Mouse (Mus musculus): ENCODE results near the gene Btbd6. TPM values are rescaled to one million over a fixed set of nuclear protein-coding genes. Genes with fewer than 3 reads are reported as not detected.

Gene Btbd6
- polyA plus RNA-seq, 1 experiment from 2014 or later = 52.2 TPM

DNA sequence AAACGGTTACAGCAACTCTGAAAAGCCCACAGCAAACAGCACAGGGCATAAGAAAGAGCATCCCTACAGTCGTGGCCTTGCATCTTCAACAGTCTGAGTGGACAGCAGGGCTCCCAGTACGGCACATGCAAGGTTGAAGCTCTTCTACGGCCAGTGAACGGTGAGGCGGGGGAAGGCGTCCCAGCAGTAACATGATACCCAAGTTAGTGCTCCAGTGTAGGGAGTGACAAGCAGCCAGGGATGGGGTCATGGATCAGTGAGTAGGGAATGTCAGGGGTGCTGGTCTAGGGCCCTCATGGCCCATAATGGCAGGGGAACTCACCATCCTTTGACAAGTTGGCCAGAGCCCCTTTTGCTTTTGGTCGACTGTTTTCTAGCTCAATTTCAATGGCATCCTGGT lies 7.3 kb upstream of the Btbd6 start:
- H3K27ac ChIP-seq = no peak overlapping the region
- peaks cover 99% of the 10 kb centered on the region for H3K36me3 ChIP-seq (replicated peaks; ENCODE audit: control insufficient read depth, insufficient read depth)
- DNase-seq (ENCODE audit: low spot score) = no peak
- WGBS = 71% methylated on average over 8 of the region's 8 CpGs
- no peak for ATAC-seq (ENCODE audit: low FRiP score)
- no peak overlapping the region for H3K4me2 ChIP-seq (replicated peaks)
- no peak overlapping the region for H3K4me3 ChIP-seq (replicated peaks; ENCODE audit: low read length)
- H3K9ac ChIP-seq = no peak overlapping the region
- H3K9me3 ChIP-seq (ENCODE audit: control insufficient read depth, low read length) = no peaks in the 10 kb centered on the region
- no peaks in the 10 kb centered on the region for H3K4me1 ChIP-seq (replicated peaks; ENCODE audit: control insufficient read depth, insufficient read depth, low read length)
- H3K27me3 ChIP-seq (ENCODE audit: control insufficient read depth, insufficient read depth, low read length) = no peaks in the 10 kb centered on the region

DNA sequence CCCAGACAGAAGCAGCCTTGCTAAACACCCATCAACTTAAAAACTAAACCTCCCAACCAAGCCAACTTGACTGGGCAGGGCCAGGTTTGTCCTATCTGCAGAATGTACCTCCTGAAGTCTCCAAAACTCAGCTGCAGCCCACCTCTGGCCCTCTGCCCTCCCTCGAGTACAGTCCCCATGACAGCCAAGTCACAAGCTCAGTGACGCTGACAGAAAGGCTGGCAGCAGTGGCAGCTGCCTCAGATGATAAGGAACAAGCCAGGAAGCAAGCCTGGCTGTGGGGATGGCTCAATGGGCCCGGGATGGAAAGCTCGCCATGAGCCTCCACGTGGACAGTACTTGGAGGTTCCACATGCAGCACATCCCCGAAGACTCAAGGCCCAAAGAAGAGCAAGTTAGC lies 6.7 kb upstream of the Btbd6 start:
- H3K4me3 ChIP-seq (replicated peaks; ENCODE audit: low read length) = no peak overlapping the region
- no peaks in the 10 kb centered on the region for H3K9me3 ChIP-seq (ENCODE audit: control insufficient read depth, low read length)
- DNase-seq (ENCODE audit: low spot score) (no peak), ATAC-seq (ENCODE audit: low FRiP score) (no peak)
- H3K4me2 ChIP-seq (replicated peaks) = no peak overlapping the region
- H3K27ac ChIP-seq = no peak overlapping the region
- H3K9ac ChIP-seq = no peak overlapping the region
- H3K36me3 ChIP-seq (replicated peaks; ENCODE audit: control insufficient read depth, insufficient read depth) = peaks cover 96% of the 10 kb centered on the region
- no peaks in the 10 kb centered on the region for H3K4me1 ChIP-seq (replicated peaks; ENCODE audit: control insufficient read depth, insufficient read depth, low read length)
- no peaks in the 10 kb centered on the region for H3K27me3 ChIP-seq (ENCODE audit: control insufficient read depth, insufficient read depth, low read length)
- WGBS = 92% methylated on average over 6 of the region's 6 CpGs

DNA sequence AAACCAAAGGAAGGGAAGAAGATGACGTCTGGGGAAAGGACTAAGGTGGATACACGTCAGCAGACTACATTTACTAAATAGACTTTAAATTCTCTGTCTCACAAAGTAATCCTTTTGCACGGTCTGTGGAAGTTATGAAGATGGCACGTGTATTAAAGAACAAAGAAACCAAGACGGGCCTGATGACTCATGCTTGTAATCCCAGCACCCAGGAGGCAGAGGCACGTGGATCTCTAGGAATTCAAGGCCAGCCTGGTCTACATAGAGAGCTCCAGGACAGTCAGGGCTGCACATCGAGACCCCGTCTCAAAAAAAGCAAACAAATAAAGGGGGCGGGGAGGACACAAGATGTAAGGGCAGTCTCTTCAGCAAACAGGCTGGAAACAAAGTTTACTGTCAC lies 1.5 kb upstream of the Btbd6 start:
- peaks cover 70% of the 10 kb centered on the region for H3K36me3 ChIP-seq (replicated peaks; ENCODE audit: control insufficient read depth, insufficient read depth)

DNA sequence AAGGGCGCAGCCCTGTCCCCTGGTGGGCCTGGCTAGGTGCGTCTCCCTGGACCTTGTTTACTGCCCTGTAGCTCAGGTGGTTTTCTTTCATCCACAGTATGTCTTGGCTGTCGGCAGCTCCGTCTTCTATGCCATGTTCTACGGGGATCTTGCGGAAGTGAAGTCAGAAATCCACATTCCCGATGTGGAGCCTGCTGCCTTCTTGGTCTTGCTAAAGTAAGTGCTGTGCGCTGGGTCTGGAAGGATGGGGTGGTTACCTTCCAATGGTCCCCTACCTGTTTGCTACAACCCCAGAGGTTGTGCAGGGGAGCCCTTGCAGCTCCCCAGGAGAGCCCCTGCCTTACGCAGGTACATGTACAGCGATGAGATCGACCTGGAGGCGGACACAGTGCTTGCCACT lies 874 bp downstream of the Btbd6 start:
- Histone ChIP-seq H3K4me2 (replicated peaks) (peak overlapping the region; percentile 83), H3K4me3 (replicated peaks; ENCODE audit: low read length) (peak overlapping the region; percentile 73), H3K36me3 (replicated peaks; ENCODE audit: control insufficient read depth, insufficient read depth) (peaks cover 68% of the 10 kb centered on the region), H3K9ac (peak overlapping the region; percentile 82), H3K9me3 (ENCODE audit: control insufficient read depth, low read length) (no peaks in the 10 kb centered on the region), H3K27me3 (ENCODE audit: control insufficient read depth, insufficient read depth, low read length) (no peaks in the 10 kb centered on the region), H3K27ac (peak overlapping the region; percentile 94), H3K4me1 (replicated peaks; ENCODE audit: control insufficient read depth, insufficient read depth, low read length) (peaks cover 17% of the 10 kb centered on the region)
- no peak for ATAC-seq (ENCODE audit: low FRiP score)
- WGBS = 41% methylated on average over 12 of the region's 12 CpGs
- no peak for DNase-seq (ENCODE audit: low spot score)

More for the DNA sequence above, 1.5 kb upstream of the Btbd6 start:
- no peak for DNase-seq (ENCODE audit: low spot score)
- H3K4me3 ChIP-seq (replicated peaks; ENCODE audit: low read length) = no peak overlapping the region
- H3K4me1 ChIP-seq (replicated peaks; ENCODE audit: control insufficient read depth, insufficient read depth, low read length) = peaks cover 17% of the 10 kb centered on the region
- WGBS = 88% methylated on average over 9 of the region's 9 CpGs
- H3K27ac ChIP-seq = no peak overlapping the region
- H3K27me3 ChIP-seq (ENCODE audit: control insufficient read depth, insufficient read depth, low read length) = no peaks in the 10 kb centered on the region
- H3K9ac ChIP-seq = no peak overlapping the region
- no peaks in the 10 kb centered on the region for H3K9me3 ChIP-seq (ENCODE audit: control insufficient read depth, low read length)
- H3K4me2 ChIP-seq (replicated peaks) = no peak overlapping the region
- no peak for ATAC-seq (ENCODE audit: low FRiP score)

DNA sequence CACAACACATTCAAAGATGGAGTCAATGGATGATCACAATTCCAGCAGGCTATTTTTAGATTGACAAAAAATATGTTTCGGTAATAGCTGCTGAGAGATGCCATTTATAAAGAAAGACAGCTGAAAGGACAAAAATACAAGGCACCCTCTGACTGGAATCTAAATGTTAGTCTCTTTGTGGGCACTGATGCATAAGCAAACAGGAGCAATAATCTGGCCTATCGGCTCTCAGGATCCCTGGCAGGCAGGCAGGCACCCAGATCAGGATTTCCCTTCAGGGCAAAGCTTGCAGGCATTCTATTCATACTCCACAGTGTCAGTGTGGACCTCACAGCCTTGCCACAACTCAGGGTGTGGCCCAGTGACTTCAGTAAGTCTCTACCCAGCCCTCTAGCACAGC lies 5.7 kb downstream of the Btbd6 start:
- ATAC-seq (ENCODE audit: low FRiP score) (no peak), DNase-seq (ENCODE audit: low spot score) (no peak)
- Histone ChIP-seq H3K27me3 (ENCODE audit: control insufficient read depth, insufficient read depth, low read length) (no peaks in the 10 kb centered on the region), H3K4me2 (replicated peaks) (no peak overlapping the region), H3K4me1 (replicated peaks; ENCODE audit: control insufficient read depth, insufficient read depth, low read length) (peaks cover 9% of the 10 kb centered on the region), H3K9ac (no peak overlapping the region), H3K27ac (no peak overlapping the region), H3K9me3 (ENCODE audit: control insufficient read depth, low read length) (no peaks in the 10 kb centered on the region), H3K4me3 (replicated peaks; ENCODE audit: low read length) (no peak overlapping the region), H3K36me3 (replicated peaks; ENCODE audit: control insufficient read depth, insufficient read depth) (peaks cover 87% of the 10 kb centered on the region)
- 68% methylated on average over 2 of the region's 2 CpGs for WGBS

DNA sequence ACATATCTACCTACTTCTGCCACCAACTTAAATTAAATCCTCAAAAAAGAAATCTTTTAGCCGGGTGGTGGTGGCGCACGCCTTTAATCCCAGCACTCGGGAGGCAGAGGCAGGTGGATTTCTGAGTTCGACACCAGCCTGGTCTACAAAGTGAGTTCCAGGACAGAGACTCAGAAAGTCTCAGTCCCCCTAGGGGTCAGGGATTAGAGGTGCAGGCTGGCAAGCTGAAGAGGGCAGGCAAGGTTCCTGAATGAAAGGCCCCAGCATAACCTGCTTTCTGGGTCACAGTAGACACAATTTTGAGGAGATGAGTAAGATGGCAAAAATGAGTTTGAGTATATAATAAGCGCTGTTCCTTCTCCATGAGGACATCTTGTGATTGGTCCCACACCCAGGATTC lies 9.1 kb downstream of the Btbd6 start:
- Histone ChIP-seq H3K36me3 (replicated peaks; ENCODE audit: control insufficient read depth, insufficient read depth) (peaks cover 74% of the 10 kb centered on the region), H3K4me3 (replicated peaks; ENCODE audit: low read length) (no peak overlapping the region), H3K27ac (no peak overlapping the region), H3K9ac (no peak overlapping the region), H3K4me1 (replicated peaks; ENCODE audit: control insufficient read depth, insufficient read depth, low read length) (no peaks in the 10 kb centered on the region), H3K27me3 (ENCODE audit: control insufficient read depth, insufficient read depth, low read length) (no peaks in the 10 kb centered on the region), H3K9me3 (ENCODE audit: control insufficient read depth, low read length) (no peaks in the 10 kb centered on the region), H3K4me2 (replicated peaks) (no peak overlapping the region)
- no peak for DNase-seq (ENCODE audit: low spot score)
- no peak for ATAC-seq (ENCODE audit: low FRiP score)
- 94% methylated on average over 6 of the region's 6 CpGs for WGBS

DNA sequence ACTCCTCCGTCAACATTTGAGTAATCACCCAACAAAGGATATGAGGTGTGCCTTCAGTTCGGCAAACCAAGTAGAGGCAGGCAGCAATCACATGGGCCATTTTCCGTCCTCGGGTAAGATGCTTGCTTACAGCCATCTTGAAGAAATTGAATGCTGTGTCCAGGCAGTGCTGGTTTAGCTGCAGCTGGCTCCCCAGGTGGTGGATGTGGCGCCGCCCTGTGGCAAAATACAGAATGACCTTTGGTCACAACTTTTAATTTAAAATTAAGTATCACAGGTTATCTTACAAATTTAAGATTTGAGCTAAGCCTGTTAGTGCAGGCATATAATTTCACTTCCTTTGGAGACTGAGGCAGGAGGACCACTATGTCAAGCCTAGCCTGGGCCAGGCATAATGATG lies 11.6 kb downstream of the Btbd6 start:
- Histone ChIP-seq H3K36me3 (replicated peaks; ENCODE audit: control insufficient read depth, insufficient read depth) (peaks cover 66% of the 10 kb centered on the region), H3K9me3 (ENCODE audit: control insufficient read depth, low read length) (no peaks in the 10 kb centered on the region), H3K9ac (no peak overlapping the region), H3K4me1 (replicated peaks; ENCODE audit: control insufficient read depth, insufficient read depth, low read length) (no peaks in the 10 kb centered on the region), H3K4me2 (replicated peaks) (no peak overlapping the region), H3K27me3 (ENCODE audit: control insufficient read depth, insufficient read depth, low read length) (no peaks in the 10 kb centered on the region), H3K4me3 (replicated peaks; ENCODE audit: low read length) (no peak overlapping the region), H3K27ac (no peak overlapping the region)
- DNase-seq (ENCODE audit: low spot score) (no peak), ATAC-seq (ENCODE audit: low FRiP score) (no peak)
- WGBS = 73% methylated on average over 6 of the region's 6 CpGs

DNA sequence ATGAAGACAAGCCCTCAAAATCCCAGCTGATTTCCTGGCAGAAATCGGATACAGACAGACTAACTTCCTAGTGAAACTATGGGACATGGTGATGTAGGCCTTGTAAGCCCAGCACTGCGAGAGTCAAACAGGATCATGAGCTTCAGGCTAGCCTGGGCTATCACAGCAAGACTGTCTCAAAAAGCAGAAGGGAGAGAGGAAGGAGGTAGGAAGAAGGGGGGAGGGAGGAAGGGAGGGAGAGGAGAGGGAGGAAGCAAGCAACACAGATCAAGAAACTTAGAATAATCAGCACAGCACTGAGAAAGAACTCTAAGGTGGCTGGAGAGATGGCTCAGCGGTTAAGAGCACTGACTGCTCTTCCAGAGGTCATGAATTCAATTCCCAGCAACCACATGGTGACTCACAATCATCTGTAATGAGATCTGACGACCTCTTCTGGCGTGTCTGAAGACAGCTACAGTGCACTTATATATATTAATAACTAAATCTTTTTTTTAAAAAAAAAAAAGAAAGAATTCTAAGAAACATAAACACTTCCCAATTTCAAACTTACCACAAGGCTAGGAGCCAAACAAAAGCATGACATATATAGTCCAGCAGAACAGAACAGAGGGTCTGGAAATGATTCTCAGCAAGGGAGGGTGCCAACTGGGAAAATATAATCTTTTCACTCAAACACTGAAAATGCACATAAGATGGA lies 14.6 kb downstream of the Btbd6 start:
- 91% methylated on average over 5 of the region's 5 CpGs for WGBS
- peaks cover 46% of the 10 kb centered on the region for H3K36me3 ChIP-seq (replicated peaks; ENCODE audit: control insufficient read depth, insufficient read depth)
- no peak overlapping the region for H3K4me3 ChIP-seq (replicated peaks; ENCODE audit: low read length)

DNA sequence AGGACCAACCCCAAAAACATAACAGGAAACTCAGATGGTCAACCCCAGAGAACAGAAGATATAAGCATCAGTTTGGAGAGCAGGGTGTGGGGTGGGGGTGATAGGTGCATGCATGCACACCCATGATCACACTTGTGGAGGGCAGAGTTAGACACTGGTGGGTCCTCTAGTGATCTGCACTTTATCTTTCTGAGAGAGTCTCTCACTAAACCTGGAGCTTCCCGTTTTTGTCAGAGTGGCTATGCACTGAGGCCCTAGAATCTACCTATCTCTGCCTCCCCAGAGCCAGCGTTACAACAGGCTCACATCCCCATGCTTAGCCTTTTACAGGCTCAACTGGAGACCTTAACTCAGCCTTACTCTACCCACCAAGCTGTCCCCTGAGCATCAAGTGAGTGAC lies 15.2 kb downstream of the Btbd6 start:
- Histone ChIP-seq H3K4me3 (replicated peaks; ENCODE audit: low read length) (no peak overlapping the region), H3K4me1 (replicated peaks; ENCODE audit: control insufficient read depth, insufficient read depth, low read length) (no peaks in the 10 kb centered on the region), H3K9me3 (ENCODE audit: control insufficient read depth, low read length) (no peaks in the 10 kb centered on the region), H3K9ac (no peak overlapping the region), H3K27me3 (ENCODE audit: control insufficient read depth, insufficient read depth, low read length) (no peaks in the 10 kb centered on the region), H3K27ac (no peak overlapping the region), H3K36me3 (replicated peaks; ENCODE audit: control insufficient read depth, insufficient read depth) (peaks cover 40% of the 10 kb centered on the region), H3K4me2 (replicated peaks) (no peak overlapping the region)
- DNase-seq (ENCODE audit: low spot score) (no peak), ATAC-seq (ENCODE audit: low FRiP score) (no peak)
- WGBS = 81% methylated on average over 2 of the region's 2 CpGs

More for the DNA sequence above, 14.6 kb downstream of the Btbd6 start:
- H3K9ac ChIP-seq = no peak overlapping the region
- H3K27ac ChIP-seq = no peak overlapping the region
- DNase-seq (ENCODE audit: low spot score) (no peak), ATAC-seq (ENCODE audit: low FRiP score) (no peak)
- no peaks in the 10 kb centered on the region for H3K27me3 ChIP-seq (ENCODE audit: control insufficient read depth, insufficient read depth, low read length)
- no peaks in the 10 kb centered on the region for H3K4me1 ChIP-seq (replicated peaks; ENCODE audit: control insufficient read depth, insufficient read depth, low read length)
- no peak overlapping the region for H3K4me2 ChIP-seq (replicated peaks)
- no peaks in the 10 kb centered on the region for H3K9me3 ChIP-seq (ENCODE audit: control insufficient read depth, low read length)

DNA sequence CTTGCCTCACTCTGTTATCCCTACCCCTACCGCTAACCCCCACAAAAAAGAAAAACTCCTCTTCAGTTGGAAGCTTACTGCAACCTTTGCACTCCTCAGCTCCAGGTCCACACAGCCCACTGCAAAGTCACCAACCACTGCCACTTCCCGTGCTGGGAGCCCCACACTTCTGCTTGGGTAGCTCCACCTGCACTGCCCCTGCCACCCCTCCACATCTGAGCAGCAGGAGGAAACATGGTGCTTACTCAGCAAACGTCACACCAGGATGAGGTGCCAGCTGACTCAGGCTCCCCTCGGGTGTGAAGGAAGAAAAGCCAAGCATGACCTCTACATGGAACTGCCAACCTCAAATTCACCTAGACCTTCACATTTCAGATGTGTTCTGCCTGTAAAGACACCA lies 17.9 kb downstream of the Btbd6 start:
- Histone ChIP-seq H3K4me3 (replicated peaks; ENCODE audit: low read length) (no peak overlapping the region), H3K9me3 (ENCODE audit: control insufficient read depth, low read length) (no peaks in the 10 kb centered on the region), H3K4me2 (replicated peaks) (no peak overlapping the region), H3K27ac (no peak overlapping the region), H3K4me1 (replicated peaks; ENCODE audit: control insufficient read depth, insufficient read depth, low read length) (peaks cover 11% of the 10 kb centered on the region), H3K9ac (no peak overlapping the region), H3K27me3 (ENCODE audit: control insufficient read depth, insufficient read depth, low read length) (no peaks in the 10 kb centered on the region), H3K36me3 (replicated peaks; ENCODE audit: control insufficient read depth, insufficient read depth) (peaks cover 19% of the 10 kb centered on the region)
- DNase-seq (ENCODE audit: low spot score) (no peak), ATAC-seq (ENCODE audit: low FRiP score) (no peak)
- 83% methylated on average over 4 of the region's 4 CpGs for WGBS
